Mouse (Mus musculus): Measurements from ENCODE around the gene Dhcr24.

Gene Dhcr24

DNA sequence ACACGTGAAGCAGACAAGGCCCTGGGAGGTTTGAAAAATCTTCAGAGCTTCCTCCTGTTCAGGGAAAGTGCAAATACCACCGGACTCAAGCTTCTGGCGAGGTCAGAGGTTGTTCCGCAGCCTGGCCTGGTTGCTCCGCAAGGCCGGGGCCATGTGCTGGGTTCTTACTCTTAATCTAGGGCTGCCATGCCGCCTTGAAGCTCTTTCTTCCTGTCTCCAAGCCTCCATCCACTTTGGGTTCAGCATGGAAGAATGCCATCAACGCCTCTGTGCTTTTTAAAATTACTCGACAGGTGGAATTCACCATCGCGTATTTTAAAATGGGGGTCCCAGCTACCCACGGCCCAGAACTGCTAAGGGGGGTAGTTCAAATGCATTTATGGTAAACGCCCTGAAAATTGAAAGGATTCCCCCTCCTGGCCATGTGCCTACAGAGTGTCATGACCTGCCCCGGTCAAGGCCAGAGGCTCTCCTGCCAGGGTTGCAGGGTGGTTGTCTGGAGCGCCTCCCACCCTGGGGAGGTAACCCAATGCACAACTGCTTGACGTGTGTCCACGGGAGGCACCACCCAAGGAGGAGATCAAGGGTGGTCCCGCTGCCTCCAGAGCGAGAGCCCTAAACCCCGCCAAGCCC is 509 bp upstream of the Dhcr24 start:
- no peak for DNase-seq (ENCODE audit: low spot score in 2 of 2)

DNA sequence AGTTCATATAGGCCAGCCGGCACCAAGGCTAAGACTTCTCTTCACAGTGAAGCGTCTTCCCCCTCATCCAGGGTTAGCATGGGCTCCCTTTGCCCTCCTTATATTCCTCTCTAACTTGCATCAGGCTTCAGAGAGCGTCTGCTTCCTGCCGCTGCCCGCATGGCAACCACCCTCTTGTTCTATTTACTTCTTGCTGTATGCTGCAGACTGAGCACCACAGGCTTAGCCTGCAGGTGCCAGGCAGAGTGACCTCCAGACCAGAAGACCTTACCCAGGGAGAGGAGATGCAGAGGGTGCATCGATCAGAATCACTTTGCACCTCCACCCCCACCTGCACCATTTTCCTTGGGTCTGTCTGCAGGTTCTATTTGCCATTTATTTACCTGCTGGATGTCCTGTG is 1.2 kb downstream of the Dhcr24 start:
- DNase-seq (ENCODE audit: low spot score in 2 of 2): no peak

DNA sequence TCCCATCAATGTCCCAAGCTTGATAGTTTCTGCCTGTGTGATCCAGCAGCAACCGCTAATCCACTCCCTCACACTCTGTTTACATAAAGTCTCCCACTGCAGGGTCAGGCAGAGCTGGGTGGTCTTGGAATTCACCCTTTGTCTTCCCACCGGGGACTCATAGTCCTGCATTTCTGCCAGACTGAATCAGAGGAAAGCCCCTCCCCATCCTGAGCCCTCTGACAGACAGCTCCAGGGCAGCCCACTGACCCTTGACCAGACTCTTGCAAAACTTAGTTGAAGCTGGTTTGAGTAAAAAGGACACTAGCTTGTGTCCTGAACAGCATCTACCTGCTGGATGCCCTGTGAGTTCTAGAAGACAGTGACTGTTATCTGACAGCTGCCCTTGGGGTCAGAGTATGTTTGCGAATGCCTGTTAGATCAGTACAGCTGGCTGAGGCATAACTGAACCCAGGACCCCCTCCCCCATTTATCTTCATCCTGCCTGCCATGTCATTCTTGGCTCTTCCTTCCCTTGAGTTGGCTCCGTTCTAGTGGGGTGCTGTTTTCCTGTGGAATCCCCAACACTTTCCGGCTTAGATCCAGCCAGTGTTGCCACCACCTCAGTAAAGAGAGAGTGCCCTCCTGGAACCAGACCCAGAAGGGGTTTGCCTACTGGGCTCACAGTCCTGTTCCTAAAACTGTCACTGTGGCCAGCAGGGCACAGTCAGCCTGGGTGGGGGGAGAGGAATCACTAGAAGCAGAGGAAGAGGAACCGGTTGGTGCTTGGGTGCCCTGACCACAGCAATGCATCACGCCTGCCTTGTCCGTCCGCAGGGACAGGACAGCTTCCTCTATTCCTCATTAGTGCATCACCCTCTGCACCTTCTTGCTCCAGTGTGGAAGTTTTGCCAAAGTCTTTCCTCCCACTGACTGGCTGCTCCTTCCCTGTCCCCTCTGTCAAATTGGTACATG is 2.3 kb downstream of the Dhcr24 start:
- DNase-seq (ENCODE audit: low spot score in 2 of 2): no peak

DNA sequence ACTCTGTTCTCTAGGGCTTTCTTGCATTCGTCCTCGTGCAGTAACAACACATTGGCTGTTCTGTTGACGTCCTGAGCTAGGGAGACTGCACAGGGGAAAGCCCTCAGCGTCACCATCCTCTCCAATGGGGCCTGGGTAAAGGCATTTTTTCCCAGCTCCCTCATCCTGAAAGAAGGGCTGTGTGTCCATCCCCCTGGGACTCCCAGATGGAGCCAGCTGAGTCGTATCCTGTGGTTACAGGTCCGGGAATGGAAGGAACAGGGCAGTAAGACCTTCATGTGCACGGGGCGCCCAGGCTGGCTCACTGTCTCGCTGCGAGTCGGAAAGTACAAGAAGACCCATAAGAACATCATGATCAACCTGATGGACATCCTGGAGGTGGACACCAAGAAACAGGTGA is 3.3 kb downstream of the Dhcr24 start:
- DNase-seq (ENCODE audit: low spot score in 2 of 2): no peak

DNA sequence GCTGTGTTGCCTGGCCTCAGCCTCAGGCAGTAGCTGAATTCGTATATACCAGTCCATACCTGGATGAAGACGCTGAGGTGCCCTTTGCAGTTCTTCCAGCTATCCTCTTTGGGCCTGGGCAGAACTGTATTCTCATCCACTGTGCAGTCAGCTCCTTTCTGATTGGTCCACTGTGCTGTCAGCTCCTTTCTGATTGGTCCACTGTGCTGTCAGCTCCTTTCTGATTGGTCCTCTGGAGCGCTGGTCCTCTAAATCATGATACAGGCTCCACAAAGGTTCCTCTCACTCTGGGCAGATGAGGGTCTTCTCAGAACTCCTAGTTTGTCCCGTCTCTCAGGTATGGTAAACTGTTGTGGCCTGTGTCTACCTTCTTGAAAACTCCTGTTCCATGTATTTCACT is 8.8 kb downstream of the Dhcr24 start:
- no peak for DNase-seq (ENCODE audit: low spot score in 2 of 2)

DNA sequence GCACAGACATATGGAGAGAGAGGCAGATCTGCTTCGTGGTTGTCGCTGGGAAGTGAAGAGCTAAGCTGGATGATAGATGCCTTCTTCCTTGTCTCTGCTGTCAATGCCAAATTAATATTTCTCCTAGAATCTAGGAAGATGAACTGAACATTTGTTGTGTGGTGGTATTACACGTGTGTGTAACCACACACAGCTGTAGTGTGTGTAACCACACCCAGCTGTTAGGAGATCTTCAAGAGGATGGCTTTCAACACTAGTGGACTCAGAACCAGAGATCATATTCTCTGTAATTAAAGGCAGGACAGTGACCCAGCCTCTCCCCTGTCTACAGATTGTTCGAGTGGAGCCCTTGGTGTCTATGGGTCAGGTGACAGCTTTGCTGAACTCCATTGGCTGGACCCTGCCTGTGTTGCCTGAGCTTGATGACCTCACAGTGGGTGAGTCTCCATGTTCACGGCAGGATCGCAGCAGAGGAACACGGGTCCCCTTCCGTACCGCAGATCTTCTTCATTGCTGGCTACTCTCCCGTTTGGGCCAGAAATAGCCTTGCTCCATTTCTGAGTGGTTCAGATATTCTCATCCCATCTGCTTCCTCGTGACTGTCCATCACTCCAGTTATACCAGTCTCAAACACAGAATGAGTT is 10.4 kb downstream of the Dhcr24 start:
- no peak for DNase-seq (ENCODE audit: low spot score in 2 of 2)

DNA sequence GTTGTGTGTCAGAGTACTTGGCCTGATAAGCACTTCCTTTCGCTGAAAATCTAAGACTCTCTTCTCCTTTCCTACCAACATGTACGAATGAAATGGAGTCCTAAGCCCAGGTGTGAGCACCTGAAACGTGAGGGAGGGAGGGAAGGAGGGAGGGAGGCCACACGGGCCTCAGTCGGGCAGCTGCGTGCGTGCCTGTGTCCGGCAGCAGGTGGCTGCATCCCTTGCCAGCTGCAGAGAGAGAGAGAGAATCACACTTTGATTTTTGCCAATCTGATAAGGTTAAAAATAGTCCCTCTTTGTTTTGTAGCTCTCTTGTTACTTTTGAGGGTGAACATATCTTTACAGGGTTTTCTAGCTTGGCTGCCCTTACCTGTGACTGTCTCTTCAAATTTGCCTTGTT is 14.2 kb downstream of the Dhcr24 start:
- no peak for DNase-seq (ENCODE audit: low spot score in 2 of 2)

DNA sequence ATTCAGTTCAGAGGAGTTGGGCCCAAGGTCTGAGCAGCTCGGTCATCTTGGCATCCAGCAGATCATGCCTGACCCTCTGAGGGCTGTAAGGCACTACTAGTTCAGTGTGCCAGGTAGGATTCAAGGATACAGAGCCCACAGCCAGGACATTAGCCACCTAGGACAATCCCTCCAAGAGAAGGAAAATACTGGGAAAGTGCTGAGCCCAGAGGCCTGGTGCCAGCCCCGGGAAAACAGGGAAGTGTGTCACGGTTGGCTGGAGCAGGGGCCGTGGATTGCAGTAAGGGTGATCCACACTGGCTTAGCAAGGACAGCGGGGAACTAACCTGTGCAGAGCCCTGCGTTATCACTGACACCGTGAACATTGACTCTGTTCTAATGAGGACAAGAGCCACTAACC is 16.7 kb downstream of the Dhcr24 start:
- DNase-seq (ENCODE audit: low spot score in 2 of 2): no peak

DNA sequence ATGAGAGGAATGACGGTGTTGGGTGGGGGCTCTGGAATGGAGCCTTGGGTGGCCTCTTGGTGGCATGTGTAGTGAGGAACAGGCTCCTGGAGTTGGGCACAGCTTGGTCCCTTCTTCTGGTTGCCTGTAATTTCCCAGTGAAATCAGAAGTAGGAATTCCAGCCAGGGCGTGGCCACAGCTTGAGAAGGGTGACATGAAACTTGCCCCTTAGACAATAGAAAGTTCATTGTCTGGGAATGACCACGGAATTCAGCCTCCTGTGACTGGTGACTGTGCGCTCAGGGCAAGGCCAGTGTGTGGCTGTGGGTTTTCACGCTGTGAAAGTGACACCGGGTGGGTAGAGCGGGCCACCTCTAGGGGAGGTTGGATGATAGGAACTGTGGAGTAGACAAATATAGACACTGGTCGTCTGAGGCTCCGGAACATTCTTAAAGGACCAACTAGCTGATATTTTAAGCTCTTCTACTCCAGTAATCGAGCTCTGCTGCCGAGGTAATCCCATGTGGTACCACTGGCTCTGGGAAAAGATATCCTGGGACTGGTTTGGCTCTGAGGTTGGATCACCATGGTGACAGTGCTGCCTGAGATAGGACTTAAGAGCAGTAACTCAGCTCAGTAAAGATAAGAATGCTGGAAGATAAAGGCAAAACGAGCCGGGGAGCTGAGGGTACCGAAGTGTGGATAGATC is 20.5 kb downstream of the Dhcr24 start:
- no peak for DNase-seq (ENCODE audit: low spot score in 2 of 2)

DNA sequence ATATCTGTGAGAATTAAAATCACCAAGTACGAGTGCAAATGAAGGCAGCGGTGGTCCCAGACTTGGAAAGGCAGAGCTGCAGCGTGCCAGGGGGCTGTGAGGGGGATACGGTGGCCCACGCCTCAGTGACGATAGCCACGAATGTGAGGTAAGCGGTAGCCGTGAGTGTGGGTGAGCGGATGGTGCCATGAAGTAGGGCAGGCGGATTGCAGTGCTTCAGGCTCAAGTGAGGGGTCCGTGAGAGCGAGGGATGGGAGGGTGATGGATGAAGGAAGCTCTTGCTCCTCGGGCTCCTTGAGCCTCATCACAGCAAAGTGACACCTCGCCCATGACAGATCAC is 21.0 kb downstream of the Dhcr24 start:
- no peak for DNase-seq (ENCODE audit: low spot score in 2 of 2)

DNA sequence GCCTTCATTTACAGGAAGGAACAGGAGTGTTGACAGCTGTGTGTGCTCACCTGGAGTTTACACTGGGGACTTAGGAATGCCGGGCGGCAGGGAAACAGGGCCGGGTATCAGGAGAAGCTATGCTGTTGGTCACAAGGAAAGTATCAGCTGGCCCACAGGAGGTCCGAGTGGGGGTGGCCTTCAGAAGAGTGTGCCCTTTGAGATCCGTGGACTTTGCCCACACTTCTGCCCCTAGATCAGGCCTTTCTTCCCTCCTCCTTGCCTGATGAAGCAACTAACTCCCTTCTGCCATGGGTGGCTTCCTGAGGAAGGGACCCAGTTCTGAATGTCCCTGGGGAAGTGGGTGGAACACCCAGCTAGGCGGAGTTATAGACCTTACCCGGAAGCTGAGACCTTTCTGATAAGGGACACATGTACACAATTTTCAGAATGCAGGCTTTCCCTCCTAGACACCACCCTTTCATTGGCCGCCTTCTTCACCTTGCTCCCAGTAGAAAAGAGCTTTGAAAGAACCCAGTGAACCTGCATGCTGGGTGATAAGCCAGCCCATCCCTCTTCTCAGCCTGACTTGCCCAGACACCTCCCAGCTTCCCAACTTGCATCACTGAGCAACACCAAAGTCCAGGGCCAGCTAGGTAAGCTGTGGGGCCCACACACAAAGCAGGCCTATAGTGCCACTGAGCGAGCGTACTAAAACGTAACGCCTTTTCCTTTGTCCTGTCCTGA is 21.8 kb downstream of the Dhcr24 start:
- peak in 1 of 2 experiments; percentile 52 for DNase-seq (ENCODE audit: low spot score in 2 of 2)

DNA sequence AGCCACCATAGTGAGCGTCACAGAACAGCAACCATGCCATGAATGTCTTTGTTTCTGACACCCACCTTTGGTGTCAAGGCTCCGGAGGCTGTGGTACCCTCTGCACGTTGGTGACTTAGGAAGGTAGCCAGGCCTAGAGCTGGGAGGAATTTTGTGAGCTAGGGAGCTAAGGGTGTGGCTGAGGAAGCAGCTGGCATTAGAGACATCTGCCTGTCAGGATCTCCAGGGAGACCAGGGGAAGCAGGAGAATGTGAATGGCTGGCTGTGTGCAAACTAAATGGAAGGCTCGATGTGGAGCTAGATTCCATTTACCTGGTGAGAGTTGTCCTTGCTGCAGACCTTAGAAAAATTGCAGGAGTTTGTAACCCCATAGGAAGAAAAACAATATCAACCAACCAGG is 23.8 kb downstream of the Dhcr24 start:
- DNase-seq (ENCODE audit: low spot score in 2 of 2): no peak

DNA sequence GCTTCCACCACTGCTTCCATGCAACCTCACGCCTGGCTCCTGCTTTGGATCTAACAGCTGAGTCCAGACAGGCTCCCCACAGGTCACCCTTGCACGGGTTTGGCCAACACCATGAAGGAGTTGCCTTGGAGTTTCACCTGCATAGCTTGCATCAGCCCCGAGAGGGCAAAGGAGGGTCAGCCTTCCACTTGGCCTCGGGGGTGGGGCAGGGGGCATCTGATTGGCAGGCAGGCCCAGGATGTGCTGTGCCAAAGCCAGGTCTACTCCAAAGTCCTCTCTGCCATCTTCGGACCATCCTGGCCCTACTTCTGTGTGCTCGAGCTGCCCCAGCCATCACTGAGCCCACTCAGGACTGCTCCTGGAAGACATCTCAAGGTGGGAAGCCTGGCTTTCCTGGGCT is 26.2 kb downstream of the Dhcr24 start:
- DNase-seq (ENCODE audit: low spot score in 2 of 2): no peak

DNA sequence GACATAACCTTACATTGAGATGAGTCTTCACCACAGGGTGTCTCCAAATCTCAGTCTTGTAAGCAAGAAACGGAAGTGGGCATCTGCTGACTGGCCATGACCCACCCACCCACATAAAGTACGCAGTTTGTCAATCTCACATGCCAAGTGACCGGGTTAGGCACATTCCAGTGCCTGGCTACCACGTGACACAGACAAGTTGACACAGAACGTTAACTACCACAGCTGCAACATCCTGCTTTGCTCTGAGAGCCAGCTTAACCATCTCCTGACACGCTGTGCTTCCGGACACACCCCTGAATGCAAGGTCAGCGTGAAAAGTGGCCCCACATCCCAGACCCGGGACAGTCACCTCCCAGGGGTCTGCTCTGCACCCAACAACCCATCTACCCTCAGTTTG is 29.3 kb downstream of the Dhcr24 start:
- peak in 1 of 2 experiments; percentile 52 for DNase-seq (ENCODE audit: low spot score in 2 of 2)

DNA sequence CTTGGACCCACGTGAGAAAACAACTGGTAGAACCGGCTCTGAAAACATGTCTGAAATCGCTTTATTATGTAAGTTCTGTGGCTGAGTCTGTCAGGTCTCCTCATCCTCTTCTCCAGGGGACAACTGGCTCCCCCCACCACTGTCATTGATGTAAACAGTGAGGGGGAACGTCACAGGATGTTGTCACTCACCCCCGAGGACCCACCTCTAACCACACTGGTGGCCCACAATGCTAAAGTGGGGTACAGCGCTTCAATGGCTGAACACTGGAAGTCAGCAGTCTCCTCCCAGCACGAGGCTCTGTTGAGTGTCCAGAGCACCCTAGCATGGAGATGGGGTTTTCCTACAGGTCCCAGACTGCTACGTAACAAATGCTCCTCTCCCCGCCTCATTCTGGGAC is 30.0 kb downstream of the Dhcr24 start:
- DNase-seq (ENCODE audit: low spot score in 2 of 2): no peak

DNA sequence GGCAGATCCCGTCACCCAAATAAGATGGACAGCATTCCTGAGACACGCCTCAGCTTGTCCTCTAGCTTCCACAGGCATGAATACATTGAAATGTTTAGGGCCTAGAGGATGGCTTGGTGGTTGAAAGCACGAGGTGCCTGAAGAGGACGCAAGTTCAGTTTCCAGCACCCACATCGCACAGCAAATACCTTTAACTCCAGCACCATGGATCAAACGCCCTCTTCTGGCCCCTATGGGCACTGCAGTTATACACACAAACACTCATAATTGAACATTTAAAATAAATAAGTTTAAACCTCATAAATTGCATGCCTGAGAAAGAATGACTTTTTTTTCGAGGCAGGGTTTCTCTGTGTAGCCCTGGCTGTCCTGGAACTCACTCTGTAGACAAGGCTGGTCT is 32.8 kb downstream of the Dhcr24 start:
- no peak for DNase-seq (ENCODE audit: low spot score in 2 of 2)

DNA sequence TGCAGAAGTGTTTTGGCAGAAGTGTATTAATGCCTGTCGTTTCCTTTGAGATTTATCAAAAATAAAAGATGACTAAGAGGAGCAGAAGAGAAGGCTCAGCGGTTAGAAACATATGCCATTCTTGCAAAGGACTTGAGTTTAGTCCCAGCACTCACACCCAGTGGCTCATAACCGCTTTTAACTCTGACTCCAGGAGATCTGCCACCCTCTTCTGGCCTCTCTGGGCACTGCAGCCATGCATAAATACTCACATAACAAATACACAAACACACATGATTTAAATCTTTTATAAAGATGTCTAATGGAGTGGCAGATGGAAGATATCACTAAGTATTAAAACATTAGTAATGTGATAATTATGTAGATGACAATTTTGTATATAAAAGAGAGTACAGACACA is 35.4 kb downstream of the Dhcr24 start:
- DNase-seq (ENCODE audit: low spot score in 2 of 2): no peak

DNA sequence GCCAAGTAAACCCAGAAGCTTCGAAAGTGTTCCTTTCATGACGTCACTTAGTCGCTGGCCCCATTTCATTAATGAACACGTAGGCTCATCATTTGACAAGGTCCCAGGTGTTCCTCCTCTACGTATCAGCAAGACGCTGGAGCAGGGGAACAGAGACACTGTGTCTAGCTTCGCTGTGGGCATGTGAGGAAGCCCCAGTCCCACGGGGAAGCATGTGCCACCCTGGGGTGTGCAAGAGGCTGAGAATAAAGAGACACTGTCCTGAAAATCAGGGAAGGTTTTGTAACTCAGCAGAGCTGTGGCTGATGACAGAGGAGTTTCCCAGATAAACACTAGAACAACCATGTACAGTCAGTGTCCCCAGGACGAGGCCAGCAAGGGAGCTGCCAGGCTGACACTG is 36.2 kb downstream of the Dhcr24 start:
- DNase-seq (ENCODE audit: low spot score in 2 of 2): no peak

DNA sequence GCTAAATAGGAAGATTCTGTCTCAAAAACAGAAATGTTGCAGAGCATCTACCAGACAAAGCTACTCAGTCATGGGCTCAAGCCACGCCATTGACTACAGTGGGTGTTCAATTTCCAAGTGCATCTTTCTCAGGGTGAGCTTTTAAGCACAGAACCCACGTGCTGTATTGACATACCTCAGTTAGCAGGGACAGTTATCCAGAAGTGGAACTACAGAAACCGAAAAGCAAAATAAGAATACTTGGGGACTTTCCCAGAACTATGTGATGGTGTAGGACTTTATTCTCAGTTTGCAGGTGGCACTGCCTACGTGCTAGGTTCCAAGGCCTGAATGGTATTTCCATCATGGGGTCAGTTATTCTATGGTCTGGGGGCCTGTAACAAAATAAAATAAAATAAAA is 36.9 kb downstream of the Dhcr24 start:
- DNase-seq (ENCODE audit: low spot score in 2 of 2): no peak

DNA sequence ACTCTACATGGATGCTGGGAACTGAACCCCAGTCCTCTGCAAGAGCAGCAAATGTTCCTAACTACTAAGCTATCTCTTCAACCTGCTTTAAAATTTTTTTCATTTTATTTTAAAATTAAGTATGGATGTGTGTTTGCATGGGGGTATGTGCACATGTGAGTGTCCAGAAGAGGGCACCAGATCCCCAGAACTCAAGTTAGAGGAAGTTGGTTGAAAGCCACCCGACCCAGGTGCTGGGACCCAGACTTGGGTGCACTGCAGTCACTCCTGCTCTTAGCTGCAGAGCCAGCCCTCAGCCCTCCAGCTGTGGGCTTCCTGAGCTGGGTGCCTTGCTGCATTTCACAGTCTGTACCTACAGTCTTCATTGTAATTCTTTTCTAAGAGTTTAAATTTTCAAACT is 38.6 kb downstream of the Dhcr24 start:
- DNase-seq (ENCODE audit: low spot score in 2 of 2): no peak

DNA sequence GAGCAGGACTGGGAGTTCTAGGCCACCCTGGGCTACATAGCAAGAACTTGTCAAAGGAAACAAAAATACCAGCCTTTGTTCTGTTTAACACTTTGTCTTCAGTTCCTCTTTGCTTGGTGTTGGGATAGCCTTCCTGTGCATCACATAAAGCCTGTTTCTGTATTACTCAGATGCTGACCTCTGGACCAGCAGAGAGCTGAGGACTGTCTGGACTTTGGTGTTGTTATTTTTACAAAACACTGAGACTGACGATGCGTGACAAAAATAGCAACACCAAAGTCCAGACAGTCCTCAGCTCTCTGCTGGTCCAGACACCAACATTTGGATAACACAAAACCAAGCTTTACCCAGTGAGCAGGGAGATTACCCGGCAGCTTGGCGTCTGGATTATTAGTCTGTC is 39.9 kb downstream of the Dhcr24 start:
- no peak for DNase-seq (ENCODE audit: low spot score in 2 of 2)

Measured in urinary bladder, adult 18-20 months (tissue).